Mouse (Mus musculus) olfactory bulb, adult 2 months (tissue): ENCODE results near the gene Rgs9. TPM values are rescaled to one million over a fixed set of nuclear protein-coding genes. Genes with fewer than 3 reads are reported as not detected.
"Not testable (repeated sequence)": the region's sequence is repeated elsewhere in the genome, so short reads cannot be mapped to it uniquely, and the experiment has no call there.

ENCODE experiments used
- H3K27ac ChIP-seq: fragments of 200-500 bp; 2 replicates; pipeline ENCODE4 v1.5.1; 2012; ENCODE audit warnings: low read depth, low read length; ENCODE audit not compliant: insufficient read depth
- H3K4me1 ChIP-seq: fragments of 200-500 bp; 2 replicates; pipeline ENCODE4 v1.6.1; 2012; ENCODE audit warnings: low read length; ENCODE audit not compliant: control insufficient read depth, insufficient read depth
- H3K4me3 ChIP-seq: fragments of 200-500 bp; 2 replicates; pipeline ENCODE4 v1.5.1; 2012; ENCODE audit warnings: mild to moderate bottlenecking, low read depth, low read length, moderate library complexity; ENCODE audit not compliant: insufficient read depth
- CTCF ChIP-seq: fragments of 200-500 bp; IDR thresholded peaks from 2 replicates; pipeline ENCODE4 v1.5.1; 2012; ENCODE audit warnings: low read depth, mild to moderate bottlenecking, low read length, moderate library complexity; ENCODE audit not compliant: insufficient read depth
- POLR2A ChIP-seq: fragments of 200-500 bp; IDR thresholded peaks from 2 replicates; pipeline ENCODE4 v1.6.1; 2012; ENCODE audit warnings: mild to moderate bottlenecking, low read depth, low read length, moderate library complexity; ENCODE audit not compliant: insufficient read depth
- WGBS: fragments of 180-500 bp; shearing (Covaris S2); methylation state at CpG from one replicate; pipeline ENCODE4 v1.1.7; 2018; 5-methylcytosine and 5-hydroxymethylcytosine counted together
- polyA plus RNA-seq: library from polyadenylated mRNA; stranded (reverse); fragments of >200 nt; gene quantifications from 2 replicates; pipeline ENCODE4 v1.2.4, GENCODE M21; 2012; ENCODE audit warnings: low replicate concordance; ENCODE audit not compliant: missing spikeins, insufficient read depth, insufficient read length

Gene Rgs9
- polyA plus RNA-seq: not detected in 2 replicates

DNA sequence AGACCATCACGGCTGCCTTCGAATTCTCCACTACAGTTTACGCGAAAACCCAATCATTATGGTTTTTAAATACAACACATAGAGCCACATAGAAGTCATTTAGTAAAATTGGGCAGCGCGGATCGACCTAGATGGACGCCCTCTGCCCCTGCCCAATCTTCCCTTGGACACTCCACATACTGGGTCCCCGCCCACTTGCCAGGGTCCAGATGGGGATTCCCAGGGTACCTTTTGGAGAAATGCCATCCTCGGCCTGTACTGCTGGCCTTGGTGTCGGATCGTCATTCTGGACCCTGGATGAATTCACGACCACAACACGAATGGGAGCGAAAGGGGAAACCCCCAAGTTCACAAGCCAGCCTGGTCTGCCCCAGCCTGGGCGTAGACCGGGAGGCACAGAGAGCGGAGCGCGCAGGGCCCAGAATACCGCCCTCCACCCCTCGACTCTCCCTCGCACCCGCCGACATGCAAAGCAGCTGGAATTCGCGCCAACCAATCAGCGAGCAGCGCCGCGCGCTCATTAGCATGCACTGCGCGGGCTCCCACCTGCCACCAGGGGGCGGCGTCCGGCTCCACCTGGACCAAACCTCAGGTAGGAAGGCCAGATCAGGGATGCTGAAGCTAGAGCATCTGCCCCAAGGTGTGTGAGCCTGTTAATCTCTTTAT, at the start of gene Rgs9:
Rgs9 (minus strand) TSS at position 420 of the 666 bp plus-strand sequence.
- TF ChIP-seq POLR2A (peak; percentile 43), CTCF (peak; percentile 98)
- whole genome bisulfite sequencing: 1% methylated on average over 37 of the region's 37 CpGs
- Histone ChIP-seq H3K4me3 (peak within 1 kb of the TSS; percentile 79), H3K27ac (no peak within 1 kb of the TSS), H3K4me1 (peaks cover 11% of the 10 kb centered on the region)

DNA sequence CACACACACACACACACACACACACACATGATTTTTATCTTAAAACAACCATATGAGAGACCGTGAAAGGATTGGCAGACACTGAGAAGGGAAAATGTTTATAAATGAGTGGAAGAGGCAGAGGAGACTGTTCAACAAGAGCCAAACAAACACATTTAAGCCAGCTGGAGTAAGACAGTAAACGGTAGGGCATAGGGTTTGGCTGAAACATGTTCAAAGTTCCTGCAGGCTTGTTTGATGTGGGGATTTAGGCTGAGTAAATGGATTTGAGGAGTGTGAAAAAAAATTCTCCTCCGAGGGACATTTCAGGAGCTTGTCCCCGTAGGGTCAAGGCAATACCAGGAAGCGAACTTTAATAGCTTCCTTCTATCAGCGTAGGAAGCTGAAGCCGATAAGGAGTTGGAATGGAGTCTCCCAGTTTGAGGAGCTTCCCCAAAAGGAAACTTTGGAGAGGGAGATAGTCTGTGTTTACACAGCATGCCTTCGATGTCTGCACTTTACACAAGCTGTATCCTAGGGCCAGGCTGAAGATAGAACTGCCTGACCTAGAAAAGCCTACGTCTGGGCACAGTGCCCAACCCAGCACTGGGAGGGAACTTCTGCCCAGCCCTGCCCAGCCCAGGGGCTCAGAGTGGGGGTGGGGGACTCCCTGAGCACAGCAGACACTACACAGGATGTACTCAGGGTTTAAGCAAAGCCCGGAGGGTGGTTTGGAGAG, 49.5 kb upstream of the Rgs9 start:
- peaks cover 27% of the 10 kb centered on the region for H3K4me1 ChIP-seq
- WGBS: 21% methylated on average over 10 of the region's 10 CpGs
- H3K4me3 ChIP-seq: no peak overlapping the region
- 0 out of 2 replicates have a peak overlapping the region, but pooled peaks have one; percentile 42 for H3K27ac ChIP-seq
- TF ChIP-seq POLR2A (no peak), CTCF (no peak)

DNA sequence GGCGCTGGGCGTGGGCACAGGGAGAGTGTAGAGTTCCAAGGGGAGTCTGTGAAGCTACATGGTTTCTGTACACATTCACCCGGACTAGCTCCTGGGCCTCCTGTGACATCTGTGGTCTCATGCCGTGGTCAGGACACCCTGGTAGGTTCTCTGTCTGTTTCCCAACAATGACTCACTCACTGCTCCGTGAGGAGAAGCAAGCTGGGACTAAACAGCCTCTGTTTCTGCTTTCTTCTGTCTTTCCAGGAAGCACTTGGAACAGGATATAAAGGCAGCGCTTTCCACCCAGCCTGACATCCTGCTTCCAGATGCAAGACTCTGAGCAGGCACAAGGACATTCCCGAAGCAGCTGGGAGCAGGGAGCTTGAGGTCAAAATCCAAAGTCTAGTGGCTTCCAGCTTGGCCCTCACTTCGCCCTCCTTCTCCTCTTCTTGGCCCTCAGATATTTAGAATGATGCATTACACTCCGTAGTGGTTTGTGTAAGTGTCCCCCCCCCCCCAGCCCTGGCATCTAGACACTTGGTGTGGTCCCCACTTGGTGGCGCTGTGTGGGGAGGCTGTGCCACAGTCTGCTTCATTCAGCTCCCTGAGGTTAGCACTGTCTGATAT, 46.2 kb upstream of the Rgs9 start:
- no peak overlapping the region for H3K27ac ChIP-seq
- 30% methylated on average over 10 of the region's 10 CpGs for WGBS
- TF ChIP-seq POLR2A (no peak), CTCF (peak; percentile 34; the same call in 1 of the 2 replicates)
- H3K4me3 ChIP-seq: no peak overlapping the region
- peaks cover 22% of the 10 kb centered on the region for H3K4me1 ChIP-seq

DNA sequence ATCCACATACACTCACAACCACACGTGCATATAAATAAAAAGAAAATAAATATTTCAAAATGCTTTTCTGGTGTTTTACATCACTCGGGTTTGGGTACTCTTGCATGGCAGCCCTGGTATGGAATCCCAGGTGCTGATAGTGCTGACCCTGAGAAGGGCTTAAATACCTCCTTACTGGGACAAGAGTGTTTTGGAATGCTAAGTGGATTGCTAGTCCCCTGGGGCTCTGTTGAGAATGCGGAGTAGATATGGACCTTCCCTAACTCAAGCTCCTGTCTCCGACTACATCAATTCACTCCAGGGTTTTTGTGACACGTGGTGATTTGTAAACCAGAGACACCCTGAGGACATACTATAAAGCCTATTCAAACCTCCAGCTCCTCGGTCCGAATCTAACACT, 45.6 kb upstream of the Rgs9 start:
- peaks cover 22% of the 10 kb centered on the region for H3K4me1 ChIP-seq
- no peak overlapping the region for H3K27ac ChIP-seq
- 58% methylated on average over 7 of the region's 7 CpGs for WGBS
- no peak overlapping the region for H3K4me3 ChIP-seq
- TF ChIP-seq CTCF (no peak), POLR2A (no peak)

- H3K4me1 ChIP-seq: peaks cover 16% of the 10 kb centered on the region
- not testable (repeated sequence) for H3K27ac ChIP-seq, H3K4me3 ChIP-seq
- 95% methylated on average over 4 of the region's 4 CpGs for WGBS
These were observed 44.7 kb upstream of the Rgs9 start for GRCm38 (mm10) chr11:109342666-109343065.

DNA sequence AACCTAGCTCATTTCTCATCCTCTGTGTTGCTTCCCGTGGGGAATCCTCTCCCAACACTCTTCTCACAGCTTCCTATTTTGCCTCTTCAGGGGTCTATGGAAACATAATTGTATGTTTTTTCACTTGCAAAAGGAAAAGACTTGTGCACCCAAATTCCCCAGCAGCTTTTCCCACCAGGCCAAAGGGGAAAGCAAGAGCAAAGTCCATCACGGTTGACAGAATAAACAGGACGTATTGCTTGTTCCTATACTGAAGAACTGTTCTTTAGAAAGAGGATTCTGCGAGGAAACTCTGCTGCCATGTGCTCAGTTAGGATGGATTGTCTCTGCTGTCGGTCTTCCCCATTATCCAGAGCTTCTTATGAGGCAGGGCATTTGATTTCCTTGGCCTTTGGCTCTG, 42.6 kb upstream of the Rgs9 start:
- Histone ChIP-seq H3K4me3 (no peak overlapping the region), H3K27ac (no peak overlapping the region), H3K4me1 (peaks cover 7% of the 10 kb centered on the region)
- TF ChIP-seq CTCF (no peak), POLR2A (no peak)
- WGBS: 82% methylated on average over 5 of the region's 5 CpGs

DNA sequence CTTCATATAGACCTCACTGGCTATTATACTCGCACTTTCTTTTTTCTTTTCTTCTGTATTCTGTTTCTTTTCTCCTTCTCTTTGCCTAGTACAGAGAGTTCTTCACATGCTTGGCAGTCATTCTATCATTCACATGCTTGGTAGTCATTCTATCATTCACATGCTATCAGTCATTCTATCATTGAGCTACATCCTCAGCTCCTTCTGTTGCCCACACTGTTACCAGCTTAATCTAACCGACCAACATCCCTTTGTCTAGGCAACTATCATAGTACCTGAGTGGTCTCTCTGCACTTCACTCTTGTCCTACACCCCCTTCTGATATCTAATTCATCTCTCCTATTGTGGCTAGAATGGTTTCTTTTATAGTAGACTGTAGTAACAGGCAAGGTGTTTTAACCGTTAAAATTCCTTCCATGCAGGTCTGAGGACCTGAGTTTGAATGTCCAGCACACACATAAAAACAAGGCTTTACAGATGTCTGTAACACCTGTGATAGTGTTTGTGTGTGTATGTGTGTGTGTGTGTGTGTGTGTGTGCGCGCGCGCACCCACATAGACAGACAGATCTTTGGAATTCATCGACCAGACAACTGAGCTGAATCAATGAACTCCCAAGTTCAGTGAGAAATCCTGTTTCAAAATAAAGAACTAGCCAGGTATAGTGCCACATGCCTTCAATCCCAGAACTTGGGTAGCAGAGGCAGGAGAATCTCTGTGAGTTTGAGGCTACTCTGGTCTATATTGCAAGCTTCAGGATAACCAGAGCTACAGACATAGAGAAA, 41.4 kb upstream of the Rgs9 start:
- WGBS: 96% methylated on average over 8 of the region's 8 CpGs
- H3K4me1 ChIP-seq: peaks cover 7% of the 10 kb centered on the region
- no peak overlapping the region for H3K4me3 ChIP-seq
- H3K27ac ChIP-seq: no peak overlapping the region
- no peak for TF ChIP-seq CTCF
- TF ChIP-seq POLR2A: no peak

DNA sequence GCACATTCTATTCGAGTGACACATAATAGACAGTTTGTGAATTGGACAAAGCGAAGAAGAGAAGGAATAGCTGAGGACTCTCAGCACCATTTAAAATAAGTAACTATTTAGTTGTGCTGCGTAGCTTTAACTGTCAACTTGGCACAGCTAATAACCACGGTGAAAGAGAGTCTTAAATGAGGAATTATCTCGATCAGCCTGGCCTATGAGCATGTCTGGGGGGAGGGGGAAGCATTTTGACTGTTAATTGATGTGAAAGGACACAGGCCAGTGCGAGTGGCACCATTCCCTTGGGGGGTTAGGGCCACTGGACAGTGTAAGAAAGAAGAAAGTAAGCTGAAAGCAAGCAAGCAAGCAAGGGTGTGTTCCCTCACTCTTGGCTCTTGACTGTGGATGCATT, 38.0 kb upstream of the Rgs9 start:
- TF ChIP-seq CTCF (no peak), POLR2A (no peak)
- 37% methylated on average over 6 of the region's 6 CpGs for WGBS
- Histone ChIP-seq H3K27ac (no peak overlapping the region), H3K4me1 (peaks cover 4% of the 10 kb centered on the region), H3K4me3 (no peak overlapping the region)

DNA sequence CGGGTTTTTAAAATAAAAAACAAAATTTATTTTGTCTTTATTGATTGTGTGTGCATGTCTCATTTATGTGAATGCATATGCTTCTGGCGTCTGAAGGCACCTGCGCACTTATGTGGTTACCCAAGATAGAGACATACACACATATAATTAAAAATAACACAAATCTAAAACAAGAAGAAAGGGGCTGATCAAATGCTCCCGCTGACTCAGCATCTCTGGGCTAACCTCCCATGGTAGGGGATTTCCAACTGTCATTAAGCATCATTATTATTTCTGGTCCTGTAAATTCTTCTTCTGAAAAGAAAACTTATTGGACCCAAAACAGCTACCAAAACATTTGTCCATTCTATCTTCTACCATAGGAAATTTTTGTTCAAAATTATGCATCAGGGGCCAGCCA, 36.8 kb upstream of the Rgs9 start:
- WGBS: 75% methylated on average over 4 of the region's 4 CpGs
- Histone ChIP-seq H3K4me3 (no peak overlapping the region), H3K4me1 (peaks cover 4% of the 10 kb centered on the region), H3K27ac (no peak overlapping the region)
- no peak for TF ChIP-seq POLR2A
